Mouse (Mus musculus): ENCODE measurements around the gene Ano10.
"Not testable (repeated sequence)": the region's sequence is repeated elsewhere in the genome, so short reads cannot be mapped to it uniquely, and the experiment has no call there.

Ano10 gene

GRCm38 (mm10) chr9:122294242-122294881, at the start of gene Ano10:
Ano10 (minus strand) TSS chr9:122294423.
- DNase-seq (ENCODE audit: low read depth, low spot score) = peak; percentile 98

GRCm38 (mm10) chr9:122343399-122343798, 49.2 kb upstream of the Ano10 start:
- DNase-seq (ENCODE audit: low read depth, low spot score) = no peak

DNA sequence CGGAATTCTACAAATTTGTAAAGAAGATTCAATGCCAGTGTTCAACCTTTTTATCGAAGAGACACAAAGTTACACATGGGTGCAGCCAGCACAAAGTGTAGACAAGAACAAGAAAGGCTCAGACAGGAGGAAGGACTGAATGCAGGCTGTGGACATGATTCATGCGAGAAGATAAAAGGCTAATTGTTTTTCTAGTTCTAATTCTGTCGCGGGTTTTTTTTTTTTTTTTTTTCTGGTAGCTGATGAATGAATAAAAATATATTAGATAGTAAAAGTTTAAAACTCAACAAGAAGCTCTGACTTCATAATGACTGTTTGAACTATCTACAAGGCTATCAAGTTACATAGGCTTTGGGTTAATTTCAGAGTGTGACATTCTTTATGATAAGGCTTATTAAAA, 45.7 kb upstream of the Ano10 start:
- no peak for DNase-seq (ENCODE audit: low read depth, low spot score)

DNA sequence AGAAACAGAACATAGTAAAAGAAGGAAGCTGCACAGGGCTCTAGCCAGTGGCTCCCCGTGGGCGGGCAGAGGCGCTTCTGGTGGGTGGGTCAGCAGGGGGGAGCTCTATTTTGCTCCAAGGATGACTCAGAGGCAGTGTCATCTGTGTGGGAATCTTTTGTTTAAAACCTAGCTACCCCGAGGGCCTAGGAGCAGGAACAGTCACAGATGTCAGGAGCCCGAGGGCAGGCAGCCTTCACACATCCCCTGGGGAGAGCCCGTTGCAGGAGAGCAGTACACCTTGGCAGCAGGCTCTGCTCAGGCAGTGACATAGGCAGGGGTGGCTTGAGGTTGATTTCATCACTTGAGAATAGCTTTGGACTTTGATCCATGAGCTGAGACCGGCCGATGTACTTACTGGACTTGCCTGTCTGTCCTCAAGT, 43.3 kb upstream of the Ano10 start:
- DNase-seq (ENCODE audit: low read depth, low spot score) = peak; percentile 35

- DNase-seq (ENCODE audit: low read depth, low spot score) = peak; percentile 42
Measured at GRCm38 (mm10) chr9:122336677-122337076, 42.5 kb upstream of the Ano10 start.

DNA sequence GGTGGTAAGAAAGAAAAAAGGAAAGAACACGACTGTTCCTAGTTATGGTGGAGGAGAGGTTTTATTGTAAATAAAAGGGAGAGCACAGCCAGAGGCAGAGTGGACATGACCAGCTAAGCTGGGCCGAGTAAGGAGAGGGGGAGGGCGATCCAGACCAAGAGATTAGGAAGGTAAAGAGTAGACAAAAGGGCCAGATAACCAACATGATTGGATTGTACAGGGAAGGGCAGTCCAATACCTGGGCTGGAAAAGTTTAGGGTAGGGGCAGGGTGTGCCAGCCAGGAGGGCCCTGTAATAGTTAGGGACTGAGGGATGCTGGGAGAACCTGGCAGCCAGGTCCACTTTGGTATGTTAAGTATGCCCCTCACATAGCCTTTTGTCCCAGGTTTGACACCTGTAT, 34.0 kb upstream of the Ano10 start:
- DNase-seq (ENCODE audit: low read depth, low spot score) = no peak

DNA sequence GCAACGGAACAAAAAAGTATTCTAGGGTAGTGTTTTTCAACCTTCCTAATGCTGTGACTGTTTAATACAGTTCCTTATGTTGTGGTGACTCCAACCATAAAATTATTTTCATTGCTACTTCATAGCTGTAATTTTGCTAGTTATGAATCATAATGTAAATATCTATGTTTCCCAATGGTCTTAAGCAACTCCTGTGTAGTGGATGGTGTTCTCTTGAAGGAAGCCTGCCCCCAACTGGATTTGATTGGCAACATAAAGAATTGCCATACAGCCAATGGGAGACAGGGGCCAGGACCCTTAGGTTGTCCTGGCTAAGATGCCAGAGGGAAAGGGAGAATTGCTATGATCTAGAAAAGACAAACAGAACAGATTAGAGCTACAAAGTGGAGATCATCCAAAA, 31.8 kb upstream of the Ano10 start:
- DNase-seq (ENCODE audit: low read depth, low spot score) = no peak

- DNase-seq (ENCODE audit: low read depth, low spot score) = no peak
Measured at GRCm38 (mm10) chr9:122322356-122322755, 28.1 kb upstream of the Ano10 start.

DNA sequence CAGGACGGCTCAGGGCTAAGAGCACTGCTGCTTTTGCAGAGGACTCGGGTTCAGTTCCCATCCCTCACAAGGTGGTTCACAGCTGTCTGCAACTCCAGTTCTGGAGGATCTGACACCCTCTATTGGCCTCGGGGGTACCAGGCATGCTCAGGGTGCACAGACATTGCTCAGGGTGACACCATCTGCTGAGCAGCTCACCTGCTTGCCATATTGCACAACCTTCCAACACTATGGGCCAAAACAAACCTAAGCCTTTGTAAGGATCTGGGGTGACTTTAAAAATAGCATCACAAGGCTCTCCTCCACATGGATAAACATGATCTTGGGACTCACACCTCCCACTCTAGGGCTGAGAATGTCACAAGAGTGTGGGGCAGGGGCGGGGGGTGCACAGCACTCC, 26.4 kb upstream of the Ano10 start:
- DNase-seq (ENCODE audit: low read depth, low spot score) = no peak

GRCm38 (mm10) chr9:122316562-122316961, 22.3 kb upstream of the Ano10 start:
- no peak for DNase-seq (ENCODE audit: low read depth, low spot score)

- DNase-seq (ENCODE audit: low read depth, low spot score) = no peak
Measured at GRCm38 (mm10) chr9:122315501-122315900, 21.3 kb upstream of the Ano10 start.

DNA sequence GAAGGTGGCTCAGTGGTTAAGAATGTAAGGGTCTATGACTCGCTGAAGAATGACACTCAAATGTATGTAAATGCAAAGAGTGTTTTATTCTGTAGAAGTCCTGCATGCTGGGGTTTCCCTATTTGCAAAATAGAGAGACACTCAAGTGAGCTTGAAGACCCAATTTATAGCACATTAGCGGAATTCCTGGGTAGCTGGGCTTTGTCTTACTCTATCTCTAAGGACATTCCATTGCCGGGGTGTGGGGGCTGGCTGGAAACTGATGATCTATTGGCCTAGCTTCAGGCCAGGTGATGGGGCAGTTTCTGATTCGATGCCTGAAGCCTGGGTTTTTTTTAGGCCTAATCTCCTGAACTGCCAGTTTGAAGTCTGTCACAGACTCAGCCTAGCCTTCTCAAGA, 20.7 kb upstream of the Ano10 start:
- no peak for DNase-seq (ENCODE audit: low read depth, low spot score)

DNA sequence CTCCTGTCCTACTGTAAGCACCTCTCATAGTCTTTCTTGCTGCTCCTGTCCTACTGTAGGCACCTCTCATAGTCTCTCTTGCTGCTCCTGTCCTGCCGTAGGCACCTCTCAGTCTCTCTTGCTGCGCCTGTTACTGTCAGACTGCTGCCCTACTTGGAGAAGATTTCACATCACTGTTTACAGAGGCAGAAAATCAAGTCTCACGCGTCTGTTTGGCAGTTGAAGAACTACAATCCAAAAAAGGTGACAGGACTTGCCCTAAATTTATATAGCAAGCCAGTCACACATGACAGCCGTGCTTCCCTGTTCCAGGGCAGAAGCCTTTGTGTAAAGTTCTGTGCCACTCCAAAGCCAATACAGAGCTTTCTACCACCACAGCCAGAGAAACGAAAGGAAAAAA, 20.2 kb upstream of the Ano10 start:
- no peak for DNase-seq (ENCODE audit: low read depth, low spot score)

- DNase-seq (ENCODE audit: low read depth, low spot score) = not testable (repeated sequence)
Measured at GRCm38 (mm10) chr9:122313128-122313527, 18.9 kb upstream of the Ano10 start.

DNA sequence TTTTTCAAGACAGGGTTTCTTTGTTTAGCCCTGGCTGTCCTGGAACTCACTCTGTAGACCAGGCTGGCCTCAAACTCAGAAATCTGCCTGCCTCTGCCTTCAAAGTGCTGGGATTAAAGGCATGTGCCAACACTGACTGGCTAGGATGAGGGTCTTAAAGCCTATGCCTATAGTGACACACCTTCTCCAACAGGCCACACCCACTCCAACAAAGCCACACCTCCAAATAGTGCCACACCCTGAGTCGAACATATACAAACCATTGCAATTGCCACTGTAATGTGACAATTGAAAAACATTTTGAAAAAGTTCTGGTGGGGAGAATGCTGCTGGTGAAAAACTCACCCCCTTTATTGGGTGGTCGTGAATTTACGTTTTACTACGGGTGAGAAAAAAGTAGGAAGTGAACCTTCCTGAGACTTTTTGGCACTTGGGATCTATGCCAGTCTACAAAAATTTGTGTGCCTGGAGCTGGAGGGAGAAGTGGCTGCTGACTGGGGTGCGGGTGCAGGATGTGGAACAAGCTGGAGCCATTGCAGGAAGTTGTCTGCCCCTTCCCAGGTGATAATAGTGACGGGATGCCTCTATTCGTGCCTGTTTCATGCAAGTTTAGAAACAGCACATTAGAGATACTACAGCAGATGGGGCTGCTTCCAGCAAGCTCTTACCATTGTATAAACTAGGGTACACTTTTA, 18.2 kb upstream of the Ano10 start:
- no peak for DNase-seq (ENCODE audit: low read depth, low spot score)

DNA sequence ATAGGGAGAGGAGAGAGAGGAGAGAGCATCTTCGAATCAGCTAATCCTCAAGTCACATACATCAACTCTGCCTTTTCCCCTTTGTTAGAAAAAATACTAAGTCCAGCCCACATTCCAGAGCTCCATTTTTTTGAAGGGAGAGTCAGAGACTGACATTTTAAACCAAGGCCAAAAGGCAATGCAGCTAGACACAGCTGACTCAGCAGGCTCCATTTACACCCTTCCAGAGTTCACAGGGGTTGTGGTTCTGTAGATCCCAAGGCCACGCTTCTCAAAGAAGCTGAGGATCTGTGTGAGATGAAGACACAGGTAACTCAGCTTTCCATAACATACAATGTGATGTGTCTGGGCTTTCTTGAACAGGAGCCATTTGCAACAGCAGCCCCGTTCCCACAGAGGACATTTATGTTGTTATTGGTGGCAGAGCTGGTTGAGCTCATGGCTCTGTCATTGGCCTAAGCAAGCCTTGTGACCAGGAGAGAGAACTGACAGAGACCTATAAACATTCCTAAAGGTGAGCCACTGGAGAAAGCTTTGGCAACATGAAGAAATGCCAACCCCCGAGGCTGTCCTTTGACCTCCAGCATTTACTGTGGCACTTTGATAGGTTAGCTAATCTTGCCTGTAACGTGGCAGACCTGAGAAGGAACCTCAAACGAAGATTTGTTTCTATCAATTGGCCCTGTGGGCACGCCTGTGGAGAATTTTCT, 17.0 kb upstream of the Ano10 start:
- no peak for DNase-seq (ENCODE audit: low read depth, low spot score)

GRCm38 (mm10) chr9:122310613-122311049, 16.4 kb upstream of the Ano10 start:
- DNase-seq (ENCODE audit: low read depth, low spot score) = peak; percentile 78

- DNase-seq (ENCODE audit: low read depth, low spot score) = no peak
Measured at GRCm38 (mm10) chr9:122309013-122309980, 15.1 kb upstream of the Ano10 start.

DNA sequence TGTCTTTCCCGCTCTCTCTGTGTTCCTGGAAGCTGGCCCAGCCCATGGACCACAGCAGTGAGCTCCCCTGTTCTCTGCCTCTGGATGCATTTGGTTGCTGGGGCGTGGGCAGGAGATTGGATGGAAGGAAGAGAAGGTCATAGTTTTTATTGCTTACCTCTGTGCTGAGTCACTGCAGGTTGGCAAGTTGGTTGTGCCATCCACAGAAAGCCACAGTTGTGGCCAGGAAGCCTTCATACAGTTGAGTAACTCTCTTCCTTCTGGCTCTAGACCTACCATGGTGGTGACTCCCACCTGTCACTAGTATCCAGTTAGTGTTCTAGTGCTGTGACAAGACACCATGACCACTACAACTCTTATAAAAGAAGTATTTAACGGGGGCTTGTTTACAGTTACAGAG, 11.1 kb upstream of the Ano10 start:
- DNase-seq (ENCODE audit: low read depth, low spot score) = no peak

GRCm38 (mm10) chr9:122296169-122296568, 1.9 kb upstream of the Ano10 start:
- DNase-seq (ENCODE audit: low read depth, low spot score) = no peak

DNA sequence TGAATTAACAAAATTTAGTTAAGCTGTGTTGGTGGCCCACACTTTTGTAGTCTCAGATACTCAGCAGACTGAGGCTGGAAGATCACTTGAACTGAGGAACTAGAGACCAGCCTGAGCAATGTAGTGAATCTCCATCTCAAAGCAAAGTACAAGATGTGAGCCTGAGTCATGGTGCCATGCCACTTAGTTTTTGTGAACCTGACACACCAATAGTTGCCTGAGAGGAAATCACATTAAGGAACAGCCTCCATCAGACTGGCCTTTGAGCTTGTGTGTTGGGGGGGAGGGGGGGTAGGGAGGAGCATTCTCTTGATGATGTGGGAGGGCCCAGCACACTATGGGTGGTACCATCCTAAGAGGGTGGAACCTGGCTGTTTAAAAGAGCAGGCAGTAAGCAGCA, 1.2 kb upstream of the Ano10 start:
- no peak for DNase-seq (ENCODE audit: low read depth, low spot score)

DNA sequence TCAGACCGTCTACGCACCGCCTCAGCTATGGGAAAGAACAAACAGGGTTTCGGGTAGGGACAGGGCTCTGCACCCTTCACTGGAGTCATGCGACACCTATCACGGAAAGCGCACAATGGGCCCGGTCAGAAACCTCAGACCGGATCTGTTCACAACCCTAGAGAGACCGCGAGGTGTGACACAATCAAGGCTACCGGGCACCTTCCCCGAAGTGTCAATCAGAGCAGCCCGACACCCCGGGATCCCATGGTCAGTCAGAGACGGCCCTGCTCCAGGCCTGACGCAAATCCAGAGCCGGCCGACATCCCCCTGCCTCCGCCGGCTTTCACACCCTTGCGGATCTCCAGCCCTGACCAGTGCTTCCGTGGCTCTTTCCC, 370 bp downstream of the Ano10 start:
- DNase-seq (ENCODE audit: low read depth, low spot score) = no peak
